Mouse (Mus musculus): Measurements from ENCODE around the gene Cfap97.

DNA sequence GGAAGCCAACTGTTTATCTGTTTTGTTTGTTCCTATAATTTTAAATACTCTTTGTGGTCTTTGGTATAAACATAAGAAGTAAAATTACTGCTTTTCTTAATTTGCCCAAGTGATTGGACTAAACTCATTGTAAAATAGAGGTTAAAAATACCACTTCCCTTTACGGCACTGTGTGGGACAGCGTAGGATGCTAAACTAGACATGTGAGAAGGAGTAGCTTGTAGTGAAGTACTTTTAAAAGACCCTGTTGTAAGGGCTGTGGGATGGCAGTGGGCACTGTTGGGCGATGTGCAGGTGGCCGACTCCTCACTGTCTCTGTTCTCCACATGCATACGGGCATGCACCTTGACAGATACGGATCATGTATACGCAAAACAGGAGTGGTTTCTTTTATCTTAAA, 28.6 kb downstream of the Cfap97 start:
- TF ChIP-seq UBTF (IDR thresholded peaks at IDR 0.05; ENCODE audit: low read depth, low read length), result no peak
- TF ChIP-seq POLR2A (IDR thresholded peaks at IDR 0.05; ENCODE audit: low read depth, low read length), result no peak
